ENCODE assay signal across 9 mouse cellular contexts in the genomic region with DNA sequence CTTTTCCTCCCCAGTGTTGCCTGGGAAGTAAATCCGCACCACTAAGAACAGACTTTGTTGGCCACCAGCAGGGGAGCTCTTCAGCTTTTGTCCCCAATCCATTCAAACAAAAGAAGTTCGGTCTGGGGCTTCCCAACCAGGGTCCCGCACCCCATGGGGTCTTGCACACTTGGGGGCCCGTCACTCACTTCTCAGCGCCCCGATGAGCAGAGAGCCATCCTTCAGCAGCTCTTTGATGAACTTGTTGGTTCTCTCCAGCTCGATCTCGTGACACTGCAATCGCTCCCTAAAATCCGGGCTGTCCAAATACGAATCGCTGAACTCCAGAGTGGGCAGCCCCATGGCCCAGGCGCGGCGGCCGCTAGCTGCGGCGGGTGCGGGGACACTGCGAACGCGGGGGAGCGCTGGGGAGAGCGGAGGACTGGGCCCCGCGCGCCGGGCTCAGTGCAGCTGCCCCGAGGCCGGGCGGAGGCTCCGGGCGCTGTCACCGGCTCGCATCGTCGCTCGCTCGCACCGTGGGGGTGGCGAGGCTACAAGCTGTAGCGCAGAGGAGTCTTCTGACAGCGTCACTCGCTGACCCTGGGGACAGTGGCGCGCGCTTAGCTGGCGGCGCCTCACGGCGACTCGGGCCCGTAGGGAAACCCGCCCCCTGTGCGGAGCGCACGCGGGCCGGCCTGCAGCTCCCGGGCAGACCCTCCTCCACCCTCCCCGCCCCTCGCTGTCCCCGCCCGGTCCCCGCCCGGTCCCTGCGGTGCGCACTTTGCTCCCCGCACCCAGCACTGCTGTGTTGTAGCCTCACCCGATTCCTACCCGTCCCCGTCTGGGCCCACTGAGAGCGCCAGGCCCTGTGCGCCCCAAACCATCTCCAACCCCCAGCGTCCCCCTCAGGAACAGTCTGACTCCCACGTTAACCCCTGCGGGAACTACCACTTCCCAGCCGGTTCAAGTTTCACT. TPM values are rescaled to one million over a fixed set of nuclear protein-coding genes. Genes with fewer than 3 reads are reported as not detected.
DNase-seq lines count a peak whose midpoint lies in the region; ATAC-seq and TF ChIP-seq lines count a peak whose summit lies in the region.
"Had no signal": no experiment of that assay in that cellular context is flagged by ENCODE, and none has a peak within 500 bp of the region (broad histone marks: within the 10 kb centered on the region; RNA-seq: fewer than 3 reads in every experiment).

A gene (minus strand): TSS at position 664 of the 954 bp plus-strand sequence.

- peaks cover 45% of the 10 kb centered on the region for H3K79me2 ChIP-seq in myocyte (ENCODE audit: control insufficient read depth, insufficient read depth)

- peak within 1 kb of the TSS; percentile 87 for H3K4me3 ChIP-seq in forebrain, embryonic 10.5 days
- peak within 1 kb of the TSS; percentile 96 for H3K4me3 ChIP-seq in heart, embryonic 12.5 days
- peak within 1 kb of the TSS; percentile 92 for H3K4me3 ChIP-seq in kidney, embryonic 15.5 days (replicated peaks)
- H3K4me3 ChIP-seq in limb, embryonic 15.5 days, result peak within 1 kb of the TSS; percentile 93
- H3K4me3 ChIP-seq in myocyte, result peak within 1 kb of the TSS; percentile 63

- peak; percentile 61 for TF ChIP-seq POLR2A in brain, embryonic 14.5 days (IDR thresholded peaks at IDR 0.05; ENCODE audit: borderline replicate concordance, extremely low read depth, insufficient read depth, insufficient read length, poor library complexity, severe bottlenecking)
- peak; percentile 84 for TF ChIP-seq POLR2A in myocyte (IDR thresholded peaks at IDR 0.05; ENCODE audit: insufficient read length, low read depth)

- TF ChIP-seq CTCF in brain, embryonic 14.5 days (IDR thresholded peaks at IDR 0.05; ENCODE audit: borderline replicate concordance, extremely low read depth, insufficient read depth, insufficient read length), result peak; percentile 68; the same call in 1 of the 2 replicates

- H3K4me2 ChIP-seq in heart, embryonic 12.5 days, result peak within 1 kb of the TSS; percentile 89
- peak within 1 kb of the TSS; percentile 69 for H3K4me2 ChIP-seq in kidney, embryonic 15.5 days
- peak within 1 kb of the TSS; percentile 58 for H3K4me2 ChIP-seq in limb, embryonic 15.5 days
- peak within 1 kb of the TSS; percentile 85 for H3K4me2 ChIP-seq in myocyte (ENCODE audit: low read depth)

- peaks cover 25% of the 10 kb centered on the region for H3K4me1 ChIP-seq in forebrain, embryonic 10.5 days
- H3K4me1 ChIP-seq in heart, embryonic 12.5 days (replicated peaks), result peaks cover 6% of the 10 kb centered on the region; the same call in 1 of the 2 replicates
- peaks cover 18% of the 10 kb centered on the region for H3K4me1 ChIP-seq in kidney, embryonic 15.5 days
- peaks cover 13% of the 10 kb centered on the region for H3K4me1 ChIP-seq in limb, embryonic 15.5 days

- peak; percentile 91 for DNase-seq in 3134 (ENCODE audit: extremely low read depth, insufficient read length, low spot score)
- peak; percentile 90 for DNase-seq in brain, embryonic 14.5 days (ENCODE audit: low read depth)
- peak; percentile 70 for DNase-seq in forebrain, embryonic 10.5 days (ENCODE audit: extremely low spot score, low spot score)
- DNase-seq in testis, postnatal 10 days (ENCODE audit: low spot score), result peak; percentile 72

- H3K9me3 ChIP-seq in forebrain, embryonic 10.5 days, result no peaks in the 10 kb centered on the region
- no peaks in the 10 kb centered on the region for H3K9me3 ChIP-seq in heart, embryonic 12.5 days (replicated peaks)
- no peaks in the 10 kb centered on the region for H3K9me3 ChIP-seq in kidney, embryonic 15.5 days (replicated peaks)
- no peaks in the 10 kb centered on the region for H3K9me3 ChIP-seq in limb, embryonic 15.5 days

- peak; percentile 90 for ATAC-seq in heart, embryonic 12.5 days (ENCODE audit: insufficient number of reproducible peaks, low FRiP score)
- peak; percentile 96 for ATAC-seq in kidney, embryonic 15.5 days (replicated peaks; ENCODE audit: low FRiP score)
- peak; percentile 84 for ATAC-seq in limb, embryonic 15.5 days (ENCODE audit: insufficient number of reproducible peaks, low FRiP score, low TSS enrichment, low read depth)

- H3K27me3 ChIP-seq in forebrain, embryonic 10.5 days (ENCODE audit: poor library complexity, severe bottlenecking), result peaks cover 9% of the 10 kb centered on the region
- no peaks in the 10 kb centered on the region; the same call in 1 of the 2 replicates for H3K27me3 ChIP-seq in heart, embryonic 12.5 days (replicated peaks)
- no peaks in the 10 kb centered on the region for H3K27me3 ChIP-seq in kidney, embryonic 15.5 days
- H3K27me3 ChIP-seq in limb, embryonic 15.5 days, result no peaks in the 10 kb centered on the region
- H3K27me3 ChIP-seq in myocyte (ENCODE audit: control insufficient read depth, insufficient read depth, insufficient read length), result no peaks in the 10 kb centered on the region
- H3K27me3 ChIP-seq: CH12.LX had no signal

- H3K36me3 ChIP-seq in forebrain, embryonic 10.5 days (replicated peaks), result 0 out of 2 replicates have a peak, but pooled peaks cover 2% of the 10 kb centered on the region
- no peaks in the 10 kb centered on the region for H3K36me3 ChIP-seq in heart, embryonic 12.5 days
- H3K36me3 ChIP-seq in kidney, embryonic 15.5 days, result no peaks in the 10 kb centered on the region
- no peaks in the 10 kb centered on the region for H3K36me3 ChIP-seq in limb, embryonic 15.5 days
- H3K36me3 ChIP-seq in myocyte (ENCODE audit: control insufficient read depth, insufficient read depth), result no peaks in the 10 kb centered on the region

- H3K9ac ChIP-seq in heart, embryonic 12.5 days, result peak within 1 kb of the TSS; percentile 94
- H3K9ac ChIP-seq in kidney, embryonic 15.5 days, result peak within 1 kb of the TSS; percentile 97
- peak within 1 kb of the TSS; percentile 98 for H3K9ac ChIP-seq in limb, embryonic 15.5 days

- WGBS in forebrain, embryonic 10.5 days, result under 1% methylated on average over 78 of the region's 78 CpGs
- under 1% methylated on average over 73 of the region's 78 CpGs for WGBS in heart, embryonic 12.5 days
- under 1% methylated on average over 75 of the region's 78 CpGs for WGBS in kidney, embryonic 15.5 days
- under 1% methylated on average over 74 of the region's 78 CpGs for WGBS in limb, embryonic 15.5 days

- H3K27ac ChIP-seq in forebrain, embryonic 10.5 days, result peak within 1 kb of the TSS; percentile 97
- peak within 1 kb of the TSS; percentile 90 for H3K27ac ChIP-seq in heart, embryonic 12.5 days (ENCODE audit: poor library complexity, severe bottlenecking)
- H3K27ac ChIP-seq in kidney, embryonic 15.5 days, result peak within 1 kb of the TSS; percentile 96
- peak within 1 kb of the TSS; percentile 97 for H3K27ac ChIP-seq in limb, embryonic 15.5 days

- H3ac ChIP-seq in myocyte (ENCODE audit: control insufficient read depth, insufficient read length), result peak within 1 kb of the TSS; percentile 90

TF ChIP-seq in myocyte, 11 proteins besides CTCF, POLR2A, EP300 and RAD21:
- TF ChIP-seq SRF (IDR thresholded peaks at IDR 0.05; ENCODE audit: control insufficient read depth, insufficient read length, low read depth) (no peak), POLR2AphosphoS2 (IDR thresholded peaks at IDR 0.05; ENCODE audit: insufficient read length, low read depth) (peak; percentile 54), TCF3 (IDR thresholded peaks at IDR 0.05; ENCODE audit: insufficient read length, low read depth) (no peak), MYOG (IDR thresholded peaks at IDR 0.05; ENCODE audit: control insufficient read depth in 1 of 3, insufficient read depth in 1 of 3, insufficient read length in 2 of 3, low read depth in 2 of 3) (peak in 1 of 3 experiments; percentile 31), MYOD1 (IDR thresholded peaks at IDR 0.05; ENCODE audit: control insufficient read depth in 1 of 3, insufficient read length in 2 of 3, low read depth in 2 of 3) (peak in 2 of 3 experiments; percentile 23 to 44)

RNA-seq across cellular contexts. Expression of the gene that starts here (rescaled TPM):
- polyA plus RNA-seq in brain, embryonic 14.5 days (2012; rRNA removed), result 7.4 and 9.7 TPM in 2 replicates
- polyA plus RNA-seq in forebrain, embryonic 10.5 days (2016; fragmentation: Nextera tagmentation; extraction: Ambion mirVana), result 19.1 and 21.5 TPM in 2 replicates
- polyA plus RNA-seq in heart, embryonic 12.5 days (2016; fragmentation: Nextera tagmentation; extraction: Ambion mirVana), result 12.4 and 14.8 TPM in 2 replicates
- polyA plus RNA-seq in kidney, embryonic 15.5 days (2015; fragmentation: Nextera tagmentation; extraction: Ambion mirVana), result 43.5 and 46.8 TPM in 2 replicates
- polyA plus RNA-seq in limb, embryonic 15.5 days (2015; fragmentation: Nextera tagmentation; extraction: Ambion mirVana), result 38.7 and 49.5 TPM in 2 replicates
- 8.3 TPM for polyA plus RNA-seq in myocyte (2012; fragmentation: generic; extraction: Trizol)

Comparison
In these comparisons a context has a peak if more than half of its experiments do, and no peak if none do; other contexts are left out.
1. Peak in every context shown above with its lines: DNase-seq, ATAC-seq, H3K4me3 ChIP-seq and H3K27ac ChIP-seq.